Mouse (Mus musculus): ENCODE data around the gene Telo2.
A peak's percentile ranks its signal among the peaks of the same experiment; 100 is the strongest.

Gene Telo2

GRCm38 (mm10) chr17:25101338-25101737 is 14.4 kb downstream of the Telo2 start:
- DNase-seq (ENCODE audit: low spot score in 2 of 2), result no peak

GRCm38 (mm10) chr17:25100052-25100451 is 15.7 kb downstream of the Telo2 start:
- no peak for DNase-seq (ENCODE audit: low spot score in 2 of 2)

- no peak for DNase-seq (ENCODE audit: low spot score in 2 of 2)
These were observed 19.5 kb downstream of the Telo2 start for GRCm38 (mm10) chr17:25096221-25096620.

GRCm38 (mm10) chr17:25090450-25090849 is 25.3 kb downstream of the Telo2 start:
- DNase-seq (ENCODE audit: low spot score in 2 of 2), result no peak

- DNase-seq (ENCODE audit: low spot score in 2 of 2), result no peak
These were observed 26.6 kb downstream of the Telo2 start for GRCm38 (mm10) chr17:25089158-25089557.

GRCm38 (mm10) chr17:25086724-25087123 is 29.0 kb downstream of the Telo2 start:
- no peak for DNase-seq (ENCODE audit: low spot score in 2 of 2)

- no peak for DNase-seq (ENCODE audit: low spot score in 2 of 2)
These were observed 30.9 kb downstream of the Telo2 start for GRCm38 (mm10) chr17:25084835-25085385.

- no peak for DNase-seq (ENCODE audit: low spot score in 2 of 2)
These were observed 32.3 kb downstream of the Telo2 start, which contains the start of gene Tmem204 for GRCm38 (mm10) chr17:25083444-25083931. Tmem204 (minus strand) TSS chr17:25083591.

GRCm38 (mm10) chr17:25082887-25083286 is 32.9 kb downstream of the Telo2 start:
- no peak for DNase-seq (ENCODE audit: low spot score in 2 of 2)

GRCm38 (mm10) chr17:25082081-25082847 is 33.5 kb downstream of the Telo2 start:
- no peak for DNase-seq (ENCODE audit: low spot score in 2 of 2)

GRCm38 (mm10) chr17:25080960-25081381 is 34.8 kb downstream of the Telo2 start:
- DNase-seq (ENCODE audit: low spot score in 2 of 2), result no peak

GRCm38 (mm10) chr17:25080210-25080609 is 35.6 kb downstream of the Telo2 start:
- no peak for DNase-seq (ENCODE audit: low spot score in 2 of 2)

- DNase-seq (ENCODE audit: low spot score in 2 of 2), result peak; percentile 69 to 83
These were observed 37.9 kb downstream of the Telo2 start for GRCm38 (mm10) chr17:25077771-25078372.

GRCm38 (mm10) chr17:25076906-25077305 is 38.9 kb downstream of the Telo2 start:
- no peak for DNase-seq (ENCODE audit: low spot score in 2 of 2)

- no peak for DNase-seq (ENCODE audit: low spot score in 2 of 2)
These were observed 47.1 kb downstream of the Telo2 start for GRCm38 (mm10) chr17:25068690-25069089.

- no peak for DNase-seq (ENCODE audit: low spot score in 2 of 2)
These were observed 48.3 kb downstream of the Telo2 start for GRCm38 (mm10) chr17:25067442-25067851.

GRCm38 (mm10) chr17:25066595-25066994 is 49.2 kb downstream of the Telo2 start:
- DNase-seq (ENCODE audit: low spot score in 2 of 2), result no peak

GRCm38 (mm10) chr17:25065189-25065588 is 50.6 kb downstream of the Telo2 start:
- DNase-seq (ENCODE audit: low spot score in 2 of 2), result no peak

- no peak for DNase-seq (ENCODE audit: low spot score in 2 of 2)
These were observed 51.4 kb downstream of the Telo2 start for GRCm38 (mm10) chr17:25064351-25064750.

- DNase-seq (ENCODE audit: low spot score in 2 of 2), result no peak
These were observed 51.9 kb downstream of the Telo2 start for GRCm38 (mm10) chr17:25063872-25064271.

GRCm38 (mm10) chr17:25063261-25063660 is 52.5 kb downstream of the Telo2 start:
- DNase-seq (ENCODE audit: low spot score in 2 of 2), result no peak

GRCm38 (mm10) chr17:25057041-25057440 is 58.7 kb downstream of the Telo2 start:
- no peak for DNase-seq (ENCODE audit: low spot score in 2 of 2)

GRCm38 (mm10) chr17:25053274-25053673 is 62.5 kb downstream of the Telo2 start:
- DNase-seq (ENCODE audit: low spot score in 2 of 2), result peak in 1 of 2 experiments; percentile 56
